Mouse (Mus musculus) midbrain, postnatal 0 days (tissue): ENCODE measurements around the gene Plekho2. TPM values are rescaled to one million over a fixed set of nuclear protein-coding genes. Genes with fewer than 3 reads are reported as not detected.

Experiments
- ATAC-seq: fragments of 200-750 bp; cut with Nextera tagmentation; 2 replicates; pipeline ENCODE4 v1.8.0; 2017; ENCODE audit warnings: moderate number of reproducible peaks, mild to moderate bottlenecking, moderate TSS enrichment, moderate library complexity; ENCODE audit not compliant: low FRiP score
- DNase-seq: peaks from one replicate; pipeline ENCODE4 v3.0.0-alpha.2; 2015; ENCODE audit warnings: low spot score
- H3K27ac ChIP-seq: fragments of 300-500 bp; sonication (generic); 2 replicates; pipeline ENCODE4 v1.5.1; 2014; ENCODE audit warnings: low read depth, mild to moderate bottlenecking, low read length, mixed read lengths
- H3K27me3 ChIP-seq: fragments of 300-500 bp; sonication (generic); 2 replicates; pipeline ENCODE4 v1.6.1; 2014; ENCODE audit warnings: low read length, control low read depth, mixed read lengths; ENCODE audit not compliant: insufficient read depth
- H3K36me3 ChIP-seq: fragments of 300-500 bp; sonication (generic); 2 replicates; pipeline ENCODE4 v1.6.1; 2014; ENCODE audit warnings: low read length, control low read depth, mixed read lengths; ENCODE audit not compliant: insufficient read depth
- H3K4me1 ChIP-seq: fragments of 300-500 bp; sonication (generic); 2 replicates; pipeline ENCODE4 v1.6.1; 2014; ENCODE audit warnings: mild to moderate bottlenecking, control low read depth, antibody characterized with exemption, low read length, mixed read lengths; ENCODE audit not compliant: insufficient read depth
- H3K4me2 ChIP-seq: fragments of 300-500 bp; sonication (generic); 2 replicates; pipeline ENCODE4 v1.6.1; 2014; ENCODE audit warnings: low read depth, mild to moderate bottlenecking, low read length, mixed read lengths; ENCODE audit not compliant: poor library complexity, severe bottlenecking
- H3K4me3 ChIP-seq: fragments of 300-500 bp; sonication (generic); 2 replicates; pipeline ENCODE4 v1.5.1; 2014; ENCODE audit warnings: low read depth, mild to moderate bottlenecking, low read length, moderate library complexity
- H3K9ac ChIP-seq: fragments of 300-500 bp; sonication (generic); replicated peaks from 2 replicates; pipeline ENCODE4 v1.6.1; 2014; ENCODE audit warnings: mild to moderate bottlenecking, low read length, moderate library complexity, mixed read lengths; ENCODE audit not compliant: poor library complexity, severe bottlenecking
- H3K9me3 ChIP-seq: fragments of 300-500 bp; sonication (generic); 2 replicates; pipeline ENCODE4 v1.6.1; 2016; ENCODE audit warnings: low read length, control low read depth
- CTCF ChIP-seq: IDR thresholded peaks from 2 replicates; pipeline ENCODE4 v1.5.1; 2016; ENCODE audit warnings: antibody characterized with exemption, mild to moderate bottlenecking
- WGBS: fragments of 180-500 bp; shearing (Covaris S2); extraction: QIAGEN DNeasy Blood & Tissue Kit; methylation state at CpG from one replicate; pipeline ENCODE4 v1.1.7; 2014; 5-methylcytosine and 5-hydroxymethylcytosine counted together
- polyA plus RNA-seq: library from polyadenylated mRNA; unstranded; fragments of >200 nt; fragmentation: Nextera tagmentation; extraction: Ambion mirVana; gene quantifications from 2 replicates; pipeline ENCODE4 v1.2.1, GENCODE M21; 2015
- total RNA-seq: library from RNA; depleted of rRNA; stranded (reverse); fragments of >200 nt; gene quantifications from 2 replicates; pipeline ENCODE4 v1.2.3, GENCODE M21; 2014

Plekho2 gene
- total and polyA plus RNA-seq, 2 experiments from 2014 or later = 3.1 to 9.0 TPM

- 59% methylated on average over 3 of the region's 3 CpGs for WGBS
- H3K9ac ChIP-seq = no peak overlapping the region
- H3K4me1 ChIP-seq = no peaks in the 10 kb centered on the region
- TF ChIP-seq CTCF = no peak
- DNase-seq (no peak), ATAC-seq (no peak)
- no peak overlapping the region for H3K4me3 ChIP-seq
- no peak overlapping the region for H3K27ac ChIP-seq
- H3K4me2 ChIP-seq = no peak overlapping the region
- no peaks in the 10 kb centered on the region for H3K9me3 ChIP-seq
- no peaks in the 10 kb centered on the region for H3K36me3 ChIP-seq
- H3K27me3 ChIP-seq = no peaks in the 10 kb centered on the region
These were observed 39.5 kb upstream of the Plekho2 start for GRCm38 (mm10) chr9:65619311-65619710.

GRCm38 (mm10) chr9:65613098-65613497 lies 33.3 kb upstream of the Plekho2 start:
- Histone ChIP-seq H3K9me3 (no peaks in the 10 kb centered on the region), H3K27ac (no peak overlapping the region), H3K4me3 (no peak overlapping the region), H3K36me3 (no peaks in the 10 kb centered on the region), H3K27me3 (no peaks in the 10 kb centered on the region), H3K9ac (no peak overlapping the region), H3K4me2 (no peak overlapping the region), H3K4me1 (no peaks in the 10 kb centered on the region)
- 48% methylated on average over 2 of the region's 2 CpGs for WGBS
- DNase-seq (no peak), ATAC-seq (no peak)
- no peak for TF ChIP-seq CTCF

- Histone ChIP-seq H3K4me2 (no peak overlapping the region), H3K36me3 (no peaks in the 10 kb centered on the region), H3K9me3 (no peaks in the 10 kb centered on the region), H3K4me3 (no peak overlapping the region), H3K9ac (no peak overlapping the region), H3K27ac (no peak overlapping the region), H3K4me1 (no peaks in the 10 kb centered on the region), H3K27me3 (no peaks in the 10 kb centered on the region)
- ATAC-seq (no peak), DNase-seq (no peak)
- TF ChIP-seq CTCF = no peak
- 92% methylated on average over 5 of the region's 5 CpGs for WGBS
These were observed 32.2 kb upstream of the Plekho2 start for GRCm38 (mm10) chr9:65611969-65612486.

GRCm38 (mm10) chr9:65607120-65607519 lies 27.3 kb upstream of the Plekho2 start:
- H3K4me2 ChIP-seq = no peak overlapping the region
- no peak overlapping the region for H3K27ac ChIP-seq
- DNase-seq (no peak), ATAC-seq (no peak)
- H3K4me1 ChIP-seq = no peaks in the 10 kb centered on the region
- H3K9me3 ChIP-seq = no peaks in the 10 kb centered on the region
- no peaks in the 10 kb centered on the region for H3K36me3 ChIP-seq
- TF ChIP-seq CTCF = no peak
- H3K9ac ChIP-seq = no peak overlapping the region
- H3K4me3 ChIP-seq = no peak overlapping the region
- no peaks in the 10 kb centered on the region for H3K27me3 ChIP-seq
- WGBS = 49% methylated on average over 2 of the region's 2 CpGs

- H3K27ac ChIP-seq = no peak overlapping the region
- ATAC-seq (no peak), DNase-seq (no peak)
- H3K4me3 ChIP-seq = no peak overlapping the region
- H3K9me3 ChIP-seq = no peaks in the 10 kb centered on the region
- no peak for TF ChIP-seq CTCF
- no peaks in the 10 kb centered on the region for H3K27me3 ChIP-seq
- no peaks in the 10 kb centered on the region for H3K36me3 ChIP-seq
- H3K9ac ChIP-seq = no peak overlapping the region
- WGBS = 48% methylated on average over 9 of the region's 9 CpGs
- H3K4me2 ChIP-seq = no peak overlapping the region
- H3K4me1 ChIP-seq = no peaks in the 10 kb centered on the region
These were observed 26.7 kb upstream of the Plekho2 start for GRCm38 (mm10) chr9:65606321-65607109.

GRCm38 (mm10) chr9:65605471-65606136 lies 25.8 kb upstream of the Plekho2 start:
- no peak for ATAC-seq
- peak; percentile 93 for DNase-seq
- TF ChIP-seq CTCF = peak; percentile 88
- Histone ChIP-seq H3K36me3 (no peaks in the 10 kb centered on the region), H3K9ac (no peak overlapping the region), H3K9me3 (no peaks in the 10 kb centered on the region), H3K4me1 (no peaks in the 10 kb centered on the region), H3K4me2 (peak overlapping the region; percentile 47), H3K27me3 (no peaks in the 10 kb centered on the region), H3K4me3 (peak overlapping the region; percentile 19; the same call in 1 of the 2 replicates), H3K27ac (no peak overlapping the region)
- 7% methylated on average over 9 of the region's 9 CpGs for WGBS
